Mouse (Mus musculus) bone marrow macrophage, adult 2 months (primary cell): ENCODE measurements around the gene Baiap2.

Experiments
- CTCF ChIP-seq: IDR thresholded peaks from 2 replicates; pipeline ENCODE4 v1.5.1; 2012; ENCODE audit warnings: low read depth, mild to moderate bottlenecking, low read length, moderate library complexity
- POLR2A ChIP-seq: IDR thresholded peaks from 2 replicates; pipeline ENCODE4 v1.6.1; 2012; ENCODE audit warnings: mild to moderate bottlenecking, low read depth, low read length, borderline replicate concordance

- TF ChIP-seq CTCF (no peak), POLR2A (no peak)
These were observed 4.6 kb upstream of the Baiap2 start for GRCm38 (mm10) chr11:119937772-119938502.
